Comparison of ENCODE assay signal across 17 mouse cellular contexts in genomic region chr16:24398893-24399292, GRCm38 (mm10). TPM values are rescaled to one million over a fixed set of nuclear protein-coding genes. Genes with fewer than 3 reads are reported as not detected.
DNase-seq lines count a peak whose midpoint lies in the region; ATAC-seq and TF ChIP-seq lines count a peak whose summit lies in the region.
"Had no signal": no experiment of that assay in that cellular context is flagged by ENCODE, and none has a peak within 500 bp of the region (broad histone marks: within the 10 kb centered on the region; RNA-seq: fewer than 3 reads in every experiment).

No protein-coding gene starts in this region.

- H3K4me3 ChIP-seq in kidney, adult 2 months (ENCODE audit: insufficient read depth, low read depth, low read length): no peak overlapping the region
- no peak overlapping the region for H3K4me3 ChIP-seq in intestine, embryonic 14.5 days (ENCODE audit: low read depth, low read length)
- H3K4me3 ChIP-seq in kidney, postnatal 0 days (replicated peaks; ENCODE audit: low read depth, low read length): no peak overlapping the region
- H3K4me3 ChIP-seq in liver, embryonic 16.5 days (ENCODE audit: low read depth, low read length): no peak overlapping the region
- H3K4me3 ChIP-seq: embryonic facial prominence, embryonic 15.5 days; forebrain, embryonic 12.5 days; heart, embryonic 15.5 days; hindbrain, embryonic 12.5 days; limb, embryonic 10.5 days; lung, embryonic 15.5 days had no signal

- H3K27ac ChIP-seq in kidney, adult 2 months (ENCODE audit: insufficient read depth, low read depth, low read length): peak overlapping the region; percentile 64
- H3K27ac ChIP-seq in intestine, embryonic 14.5 days (ENCODE audit: low read depth): peak overlapping the region; percentile 16; the same call in 1 of the 2 replicates
- H3K27ac ChIP-seq in kidney, postnatal 0 days: peak overlapping the region; percentile 34; the same call in 1 of the 2 replicates
- peak overlapping the region; percentile 50 for H3K27ac ChIP-seq in liver, embryonic 16.5 days (ENCODE audit: low read length)
- H3K27ac ChIP-seq: embryonic facial prominence, embryonic 15.5 days; forebrain, embryonic 12.5 days; heart, embryonic 15.5 days; hindbrain, embryonic 12.5 days; limb, embryonic 10.5 days had no signal

- peak; percentile 85 for DNase-seq in kidney, adult 2 months
- DNase-seq in kidney, adult 18-20 months: no peak
- no peak for DNase-seq in intestine, embryonic 14.5 days (ENCODE audit: low spot score)
- DNase-seq in kidney, postnatal 0 days (ENCODE audit: low spot score): no peak
- no peak for DNase-seq in urinary bladder, postnatal 10 days (ENCODE audit: low spot score)
- no peak for DNase-seq in gastrocnemius, postnatal 36 days
- DNase-seq: adrenal gland, adult 2 months; right cerebral cortex, adult 18-20 months; spleen, adult 18-20 months had no signal

- H3K27me3 ChIP-seq in kidney, adult 2 months (replicated peaks; ENCODE audit: control insufficient read depth, insufficient read depth, low read length): no peaks in the 10 kb centered on the region
- H3K27me3 ChIP-seq in intestine, embryonic 14.5 days (replicated peaks; ENCODE audit: control insufficient read depth, insufficient read depth, low read length): no peaks in the 10 kb centered on the region
- H3K27me3 ChIP-seq in kidney, postnatal 0 days (ENCODE audit: insufficient read depth, low read length): no peaks in the 10 kb centered on the region
- H3K27me3 ChIP-seq in liver, embryonic 16.5 days (ENCODE audit: control insufficient read depth, insufficient read depth, low read depth, low read length): peaks cover 5% of the 10 kb centered on the region
- H3K27me3 ChIP-seq: embryonic facial prominence, embryonic 15.5 days; forebrain, embryonic 12.5 days; heart, embryonic 15.5 days; hindbrain, embryonic 12.5 days; lung, embryonic 15.5 days had no signal

- no peaks in the 10 kb centered on the region for H3K36me3 ChIP-seq in kidney, adult 2 months (ENCODE audit: control insufficient read depth, insufficient read depth, low read length)
- no peaks in the 10 kb centered on the region for H3K36me3 ChIP-seq in intestine, embryonic 14.5 days (ENCODE audit: control insufficient read depth, insufficient read depth, low read length)
- H3K36me3 ChIP-seq in kidney, postnatal 0 days (ENCODE audit: insufficient read depth, low read length): 0 out of 2 replicates have a peak, but pooled peaks cover 4% of the 10 kb centered on the region
- H3K36me3 ChIP-seq in liver, embryonic 16.5 days (ENCODE audit: control insufficient read depth, insufficient read depth): no peaks in the 10 kb centered on the region
- H3K36me3 ChIP-seq: forebrain, embryonic 12.5 days; lung, embryonic 15.5 days had no signal

- intact Hi-C loops in gastrocnemius, postnatal 36 days (cut with DNase I): loop anchor here (5.0 kb wide), 2 partner anchors 63 to 78 kb away; no protein-coding TSS in a partner anchor

- no peak for ATAC-seq in intestine, embryonic 14.5 days (replicated peaks; ENCODE audit: low FRiP score, low TSS enrichment, low read depth)
- ATAC-seq in kidney, postnatal 0 days (replicated peaks; ENCODE audit: low FRiP score, low read depth): no peak
- ATAC-seq in liver, embryonic 16.5 days (ENCODE audit: low read depth): no peak
- no peak for ATAC-seq in erythroid progenitor cell, adult 5-6 weeks (replicated peaks; ENCODE audit: low FRiP score, poor library complexity, severe bottlenecking)

- 25% methylated on average over 3 of the region's 3 CpGs for WGBS in kidney, adult 2 months
- WGBS in intestine, embryonic 14.5 days: 24% methylated on average over 3 of the region's 3 CpGs
- 35% methylated on average over 3 of the region's 3 CpGs for WGBS in kidney, postnatal 0 days
- 35% methylated on average over 3 of the region's 3 CpGs for WGBS in liver, embryonic 16.5 days (ENCODE audit: insufficient replicate concordance)

- TF ChIP-seq POLR2A in kidney, adult 2 months (IDR thresholded peaks at IDR 0.05; ENCODE audit: low read depth, low read length): no peak

- H3K4me1 ChIP-seq in kidney, adult 2 months (ENCODE audit: control insufficient read depth, insufficient read depth, low read length): peaks cover 65% of the 10 kb centered on the region
- H3K4me1 ChIP-seq in intestine, embryonic 14.5 days (replicated peaks; ENCODE audit: control insufficient read depth, insufficient read depth, low read length): peaks cover 48% of the 10 kb centered on the region
- peaks cover 44% of the 10 kb centered on the region for H3K4me1 ChIP-seq in kidney, postnatal 0 days (replicated peaks; ENCODE audit: insufficient read depth, low read length)
- H3K4me1 ChIP-seq in liver, embryonic 16.5 days (ENCODE audit: control insufficient read depth, low read depth, low read length): peaks cover 3% of the 10 kb centered on the region

- H3K9me3 ChIP-seq in intestine, embryonic 14.5 days (ENCODE audit: control insufficient read depth, low read length): no peaks in the 10 kb centered on the region
- H3K9me3 ChIP-seq in kidney, postnatal 0 days (replicated peaks; ENCODE audit: low read length): no peaks in the 10 kb centered on the region
- H3K9me3 ChIP-seq in liver, embryonic 16.5 days (replicated peaks; ENCODE audit: control insufficient read depth, low read length): no peaks in the 10 kb centered on the region
- H3K9me3 ChIP-seq: embryonic facial prominence, embryonic 15.5 days; forebrain, embryonic 12.5 days; heart, embryonic 15.5 days; hindbrain, embryonic 12.5 days; limb, embryonic 10.5 days; lung, embryonic 15.5 days had no signal

- TF ChIP-seq CTCF in kidney, adult 2 months (conservative IDR thresholded peaks at IDR 0.05; ENCODE audit: insufficient read depth, insufficient read length, low read depth, low read length): no peak
- TF ChIP-seq CTCF in kidney, postnatal 0 days (IDR thresholded peaks at IDR 0.05; ENCODE audit: low read depth): no peak

- peak overlapping the region; percentile 18; the same call in 1 of the 2 replicates for H3K4me2 ChIP-seq in intestine, embryonic 14.5 days (ENCODE audit: low read length)
- H3K4me2 ChIP-seq in kidney, postnatal 0 days (ENCODE audit: low read length): peak overlapping the region; percentile 16
- H3K4me2 ChIP-seq in liver, embryonic 16.5 days (ENCODE audit: low read depth, low read length): peak overlapping the region; percentile 6; the same call in 1 of the 2 replicates
- H3K4me2 ChIP-seq: embryonic facial prominence, embryonic 15.5 days; forebrain, embryonic 12.5 days; heart, embryonic 15.5 days; hindbrain, embryonic 12.5 days; lung, embryonic 15.5 days had no signal

- no peak overlapping the region for H3K9ac ChIP-seq in intestine, embryonic 14.5 days (ENCODE audit: low read length)
- no peak overlapping the region for H3K9ac ChIP-seq in kidney, postnatal 0 days (ENCODE audit: low read depth, low read length)
- H3K9ac ChIP-seq in liver, embryonic 16.5 days (ENCODE audit: low read depth, low read length): no peak overlapping the region
- H3K9ac ChIP-seq: embryonic facial prominence, embryonic 15.5 days; forebrain, embryonic 12.5 days; heart, embryonic 15.5 days; hindbrain, embryonic 12.5 days; lung, embryonic 15.5 days had no signal

RNA-seq across cellular contexts. Expression of gene Lpp, which starts 5.6 kb away (rescaled TPM):
- polyA plus RNA-seq in kidney, adult 2 months (2012; rRNA removed): 15.9 and 20.2 TPM in 2 replicates
- polyA plus RNA-seq in intestine, embryonic 14.5 days (2014; fragmentation: Nextera tagmentation; extraction: Ambion mirVana): 79.2 and 89.2 TPM in 2 replicates
- polyA plus RNA-seq in kidney, postnatal 0 days (2015; fragmentation: Nextera tagmentation; extraction: Ambion mirVana): 32.9 and 39.5 TPM in 2 replicates
- polyA plus RNA-seq in liver, embryonic 16.5 days (2015; fragmentation: Nextera tagmentation; extraction: Ambion mirVana): 8.5 and 10.3 TPM in 2 replicates
- total RNA-seq in erythroid progenitor cell, adult 5-6 weeks (2015; ENCODE audit: low replicate concordance): 2.1 and 2.9 TPM in 2 replicates
- total RNA-seq in erythroid progenitor cell, adult 5-6 weeks (2017; ENCODE audit: low replicate concordance): 0.76 and 0.77 TPM in 2 replicates
- total RNA-seq in gastrocnemius, postnatal 36 days (2021): 10 to 100 TPM; 16.6 to 18.6 TPM
